8 mouse cellular contexts compared by ENCODE assay signal in genomic region chr11:73159957-73160810, GRCm38 (mm10). TPM values are rescaled to one million over a fixed set of nuclear protein-coding genes. Genes with fewer than 3 reads are reported as not detected.
DNase-seq lines count a peak whose midpoint lies in the region; ATAC-seq and TF ChIP-seq lines count a peak whose summit lies in the region.

Gene P2rx5, plus strand, starts transcription at chr11:73160421.

- H3K4me3 ChIP-seq in spleen, adult 2 months (ENCODE audit: extremely low read depth, insufficient read depth, insufficient read length) = peak within 1 kb of the TSS; percentile 27; the same call in 1 of the 2 replicates
- peak within 1 kb of the TSS; percentile 57 for H3K4me3 ChIP-seq in heart, embryonic 12.5 days
- H3K4me3 ChIP-seq in stomach, embryonic 15.5 days (replicated peaks) = peak within 1 kb of the TSS; percentile 38

- peaks cover 5% of the 10 kb centered on the region for H3K27me3 ChIP-seq in spleen, adult 2 months (ENCODE audit: control insufficient read depth, insufficient read depth, low read length)
- peaks cover 50% of the 10 kb centered on the region for H3K27me3 ChIP-seq in heart, embryonic 12.5 days (replicated peaks)
- H3K27me3 ChIP-seq in stomach, embryonic 15.5 days (replicated peaks) = peaks cover 15% of the 10 kb centered on the region; the same call in 1 of the 2 replicates

- ATAC-seq in heart, embryonic 12.5 days (ENCODE audit: insufficient number of reproducible peaks, low FRiP score) = peak; percentile 67
- peak; percentile 67 for ATAC-seq in stomach, embryonic 15.5 days (ENCODE audit: insufficient read depth, low FRiP score, low read depth)

- TF ChIP-seq CTCF in spleen, adult 2 months (IDR thresholded peaks at IDR 0.05; ENCODE audit: extremely low read depth, insufficient read depth, insufficient read length, insufficient replicate concordance) = no peak

- H3K4me1 ChIP-seq in spleen, adult 2 months (ENCODE audit: control insufficient read depth, insufficient read depth, insufficient read length) = no peaks in the 10 kb centered on the region; the same call in 1 of the 2 replicates
- H3K4me1 ChIP-seq in heart, embryonic 12.5 days (replicated peaks) = peaks cover 20% of the 10 kb centered on the region
- no peaks in the 10 kb centered on the region for H3K4me1 ChIP-seq in stomach, embryonic 15.5 days

- DNase-seq in spleen, adult 2 months (ENCODE audit: low read depth in 1 of 2, low spot score in 2 of 2) = no peak
- DNase-seq in spleen, postnatal 10 days (ENCODE audit: low spot score in 2 of 2) = no peak
- DNase-seq in embryo, embryonic 10 days (ENCODE audit: low spot score) = peak; percentile 78
- DNase-seq in kidney, adult 9 months = peak; percentile 69
- peak; percentile 42 for DNase-seq in lung, postnatal 10 days
- DNase-seq in urinary bladder, postnatal 36 days (ENCODE audit: low spot score in 2 of 2) = no peak

- no peak for TF ChIP-seq POLR2A in spleen, adult 2 months (IDR thresholded peaks at IDR 0.05; ENCODE audit: low read depth, low read length)

- peak within 1 kb of the TSS; percentile 94 for H3K4me2 ChIP-seq in heart, embryonic 12.5 days
- H3K4me2 ChIP-seq in stomach, embryonic 15.5 days = peak within 1 kb of the TSS; percentile 78

- 6% methylated on average over 49 of the region's 49 CpGs for WGBS in spleen, adult 2 months
- 3% methylated on average over 49 of the region's 49 CpGs for WGBS in heart, embryonic 12.5 days
- 2% methylated on average over 49 of the region's 49 CpGs for WGBS in stomach, embryonic 15.5 days

- H3K9me3 ChIP-seq in heart, embryonic 12.5 days (replicated peaks) = no peaks in the 10 kb centered on the region
- H3K9me3 ChIP-seq in stomach, embryonic 15.5 days = no peaks in the 10 kb centered on the region

- H3K36me3 ChIP-seq in spleen, adult 2 months (ENCODE audit: control insufficient read depth, insufficient read depth, low read length) = no peaks in the 10 kb centered on the region
- no peaks in the 10 kb centered on the region for H3K36me3 ChIP-seq in heart, embryonic 12.5 days
- H3K36me3 ChIP-seq in stomach, embryonic 15.5 days = no peaks in the 10 kb centered on the region

- no peak within 1 kb of the TSS for H3K27ac ChIP-seq in spleen, adult 2 months (ENCODE audit: insufficient read depth, low read length)
- 0 out of 2 replicates have a peak within 1 kb of the TSS, but pooled peaks have one; percentile 20 for H3K27ac ChIP-seq in heart, embryonic 12.5 days (ENCODE audit: poor library complexity, severe bottlenecking)
- H3K27ac ChIP-seq in stomach, embryonic 15.5 days = no peak within 1 kb of the TSS

- peak within 1 kb of the TSS; percentile 81 for H3K9ac ChIP-seq in heart, embryonic 12.5 days
- H3K9ac ChIP-seq in stomach, embryonic 15.5 days = no peak within 1 kb of the TSS

RNA-seq across cellular contexts. Expression of gene P2rx5, which starts in this region (rescaled TPM):
- 0.22 and 0.28 TPM in 2 replicates for polyA plus RNA-seq in spleen, adult 2 months (2012; rRNA removed)
- polyA plus RNA-seq in heart, embryonic 12.5 days (2016; fragmentation: Nextera tagmentation; extraction: Ambion mirVana) = 1.8 and 2.2 TPM in 2 replicates
- polyA plus RNA-seq in stomach, embryonic 15.5 days (2015; fragmentation: Nextera tagmentation; extraction: Ambion mirVana) = 0.14 and 0.30 TPM in 2 replicates

Comparison
In these comparisons a context has a peak if more than half of its experiments do, and no peak if none do; other contexts are left out.
1. Peak in ATAC-seq, H3K4me3 ChIP-seq and H3K4me2 ChIP-seq in stomach, embryonic 15.5 days; RNA of the gene not detected or under 1 TPM.
2. DNase-seq: peak in embryo, embryonic 10 days (single experiment), kidney, adult 9 months (single experiment) and lung, postnatal 10 days (single experiment); none in spleen, adult 2 months (0 of 2), spleen, postnatal 10 days (0 of 2) and urinary bladder, postnatal 36 days (0 of 2).
3. Peak in every context shown above with its lines, with median percentiles within 50 percentile points of each other: H3K4me3 ChIP-seq.